Mouse (Mus musculus) right cerebral cortex, adult 18-20 months (tissue): ENCODE measurements around the gene Lgals4.

Experiments used
- DNase-seq: peaks from one replicate; pipeline ENCODE4 v3.0.0; 2022; ENCODE audit warnings: mixed read lengths

Gene Lgals4

GRCm38 (mm10) chr7:28833723-28834347, at the start of gene Lgals4:
Gene Lgals4, plus strand, starts transcription at chr7:28833854.
- DNase-seq = no peak

DNA sequence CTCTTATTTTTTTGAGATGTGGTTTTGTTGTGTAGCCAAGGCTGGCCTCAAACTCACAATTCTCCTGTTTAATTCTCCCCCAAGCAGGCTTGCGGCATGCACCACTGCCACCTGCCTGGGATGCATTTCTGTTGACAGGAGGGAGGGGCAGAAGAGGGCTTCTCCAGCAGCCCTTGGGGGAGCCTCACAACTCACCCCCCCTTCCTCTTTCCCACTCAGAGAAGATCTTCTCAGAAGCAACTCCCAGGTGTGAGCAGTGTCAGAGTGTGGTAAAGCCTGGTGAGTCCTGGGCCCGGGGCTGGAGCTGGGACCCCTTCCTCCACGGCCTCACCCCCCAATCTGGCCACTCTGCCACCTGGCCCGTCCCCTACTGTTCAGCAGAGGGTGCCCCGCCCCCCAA, 48.5 kb upstream of the Lgals4 start:
- no peak for DNase-seq

DNA sequence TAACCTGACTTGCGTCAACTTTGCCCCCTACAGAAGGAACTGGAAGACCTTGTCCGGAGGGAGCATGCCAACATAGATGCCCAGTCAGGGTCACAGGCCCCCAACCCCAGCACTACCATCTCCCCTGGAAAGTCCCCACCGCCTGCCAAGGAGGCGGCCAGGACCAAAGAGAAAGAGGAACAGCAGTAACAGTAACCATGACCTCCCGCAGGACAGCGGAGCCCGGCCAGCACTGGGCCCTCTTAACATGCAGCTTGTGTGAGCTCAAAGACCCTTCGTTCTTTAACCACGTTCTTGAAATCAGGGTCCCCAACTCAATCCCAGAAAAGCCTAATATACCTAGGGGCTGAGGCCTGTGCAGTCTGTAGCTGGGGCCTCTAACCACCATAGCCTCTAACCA, 45.8 kb upstream of the Lgals4 start:
- DNase-seq = no peak

DNA sequence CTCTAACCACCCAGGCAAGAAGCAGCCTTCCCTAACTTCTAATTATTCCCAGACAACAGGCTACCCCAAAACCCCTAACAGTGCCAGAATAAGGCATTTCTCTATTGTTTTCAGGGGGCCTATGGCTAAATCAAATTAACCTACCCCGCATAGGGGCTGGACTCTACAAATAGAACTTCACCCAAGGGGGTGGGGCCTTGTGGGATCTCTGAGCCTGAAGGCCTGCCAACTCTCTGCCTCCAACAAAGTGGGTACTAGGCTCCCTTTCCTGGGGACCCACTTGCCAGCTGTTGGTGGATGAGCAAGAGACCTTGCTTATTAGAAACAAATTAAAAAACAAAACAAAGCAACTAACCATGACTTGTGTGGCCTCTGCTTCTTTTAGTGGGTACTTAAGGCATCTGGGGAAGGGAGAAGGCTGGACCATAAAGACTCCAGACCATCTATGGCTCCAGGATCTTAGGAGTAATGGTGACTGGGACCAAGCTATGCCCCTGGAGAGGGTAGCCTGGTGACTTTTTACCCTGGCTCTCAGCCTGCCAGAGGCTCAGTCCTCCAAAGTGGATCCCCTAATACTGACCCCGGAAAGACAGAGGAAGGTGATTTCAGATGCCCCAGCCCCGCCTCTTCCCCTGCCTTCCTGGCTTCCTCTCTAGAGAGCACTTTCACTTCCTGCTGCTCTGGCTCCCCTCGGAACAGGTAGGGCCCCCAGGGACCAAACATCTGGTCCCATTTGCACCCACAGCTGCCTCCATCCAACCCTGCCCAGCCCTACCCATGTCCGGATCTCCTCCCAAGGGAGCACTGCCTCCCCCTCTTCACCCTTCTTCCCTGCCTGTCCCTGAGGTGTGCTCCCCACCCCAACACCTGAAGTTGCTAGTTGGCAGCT, 45.1 kb upstream of the Lgals4 start, which contains the start of gene Rinl:
Gene Rinl, plus strand, starts transcription at position 663 of the 889 bp plus-strand sequence.
- DNase-seq = no peak

DNA sequence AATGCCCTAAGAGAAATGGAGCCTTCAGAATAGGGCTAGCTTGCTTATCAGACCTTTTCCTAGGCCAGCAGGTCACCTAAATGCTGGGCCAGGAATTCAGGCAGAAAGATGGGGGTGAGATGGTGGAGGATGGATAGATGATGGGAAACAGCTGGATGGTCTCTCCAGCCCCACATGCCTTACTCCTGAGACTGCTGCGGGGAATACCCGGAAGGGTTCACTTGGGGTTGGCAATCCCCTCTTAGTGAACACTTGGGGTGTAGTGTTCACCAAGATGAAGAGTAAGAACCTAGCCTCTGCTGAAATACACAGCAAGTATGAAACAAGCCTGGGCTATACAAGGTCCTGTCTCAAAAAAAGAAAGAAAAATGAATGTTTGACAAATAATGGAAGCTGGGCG, 44.4 kb upstream of the Lgals4 start:
- DNase-seq = no peak

- DNase-seq = no peak
Observed at GRCm38 (mm10) chr7:28790066-28790806, 43.4 kb upstream of the Lgals4 start.

DNA sequence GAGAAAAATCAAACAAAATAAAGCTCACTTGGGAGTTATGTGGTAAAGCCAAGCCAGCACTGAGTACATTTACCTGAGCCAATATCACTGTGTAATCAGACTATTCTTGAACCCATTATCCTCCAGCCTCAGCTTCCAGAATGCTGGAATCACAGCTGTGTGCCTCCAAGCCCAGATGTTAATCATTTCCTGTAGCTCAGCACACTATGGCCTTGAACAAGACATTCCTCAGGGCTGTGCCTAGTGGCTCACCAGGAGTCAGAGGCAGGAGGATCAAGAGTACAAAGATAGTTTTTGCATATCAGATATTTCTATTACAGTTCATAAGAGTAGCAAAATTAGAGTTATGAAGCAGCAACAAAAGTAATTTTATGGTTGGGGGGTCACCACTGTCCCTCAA, 41.9 kb upstream of the Lgals4 start:
- DNase-seq = no peak

GRCm38 (mm10) chr7:28792391-28793185, 41.1 kb upstream of the Lgals4 start:
- no peak for DNase-seq

DNA sequence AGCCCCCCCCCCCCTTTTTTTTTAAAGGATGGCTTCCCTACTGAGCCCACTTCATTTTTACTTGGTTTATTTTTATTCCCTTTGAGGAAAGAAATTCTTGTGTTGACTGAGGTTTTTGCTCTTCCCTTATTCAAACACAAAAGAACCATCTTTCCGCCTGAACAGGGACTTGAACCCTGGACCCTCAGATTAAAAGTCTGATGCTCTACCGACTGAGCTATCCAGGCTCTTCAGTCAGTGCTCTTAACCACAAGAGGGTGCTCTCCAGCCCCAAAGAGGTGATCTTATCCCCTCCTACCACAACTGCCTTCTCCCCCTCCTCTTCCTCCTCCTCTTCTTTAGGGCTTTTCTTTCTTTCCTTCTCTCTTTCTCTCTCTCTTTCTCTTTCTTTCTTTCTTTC, 39.8 kb upstream of the Lgals4 start:
- no peak for DNase-seq

DNA sequence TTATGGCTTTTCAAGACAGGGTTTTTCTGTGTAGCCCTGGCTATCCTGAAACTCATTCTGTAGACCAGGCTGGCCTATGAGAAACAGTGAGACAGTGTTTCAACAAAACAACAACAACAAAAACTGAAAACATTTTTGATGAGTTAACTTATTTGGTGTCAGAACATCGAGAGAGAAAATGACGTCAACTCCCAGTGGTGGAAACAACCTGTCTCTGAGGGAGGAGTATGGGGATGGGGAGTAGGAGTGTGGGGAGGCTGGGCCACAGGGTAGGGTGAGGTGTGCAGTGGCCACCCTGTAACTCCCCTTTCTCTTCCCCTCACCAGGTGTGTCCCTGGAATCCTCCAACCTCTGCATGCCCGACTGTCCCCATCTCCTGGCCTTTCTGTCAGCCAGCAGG, 39.2 kb upstream of the Lgals4 start:
- DNase-seq = no peak

- DNase-seq = no peak
Observed at GRCm38 (mm10) chr7:28795832-28796231, 37.8 kb upstream of the Lgals4 start.

DNA sequence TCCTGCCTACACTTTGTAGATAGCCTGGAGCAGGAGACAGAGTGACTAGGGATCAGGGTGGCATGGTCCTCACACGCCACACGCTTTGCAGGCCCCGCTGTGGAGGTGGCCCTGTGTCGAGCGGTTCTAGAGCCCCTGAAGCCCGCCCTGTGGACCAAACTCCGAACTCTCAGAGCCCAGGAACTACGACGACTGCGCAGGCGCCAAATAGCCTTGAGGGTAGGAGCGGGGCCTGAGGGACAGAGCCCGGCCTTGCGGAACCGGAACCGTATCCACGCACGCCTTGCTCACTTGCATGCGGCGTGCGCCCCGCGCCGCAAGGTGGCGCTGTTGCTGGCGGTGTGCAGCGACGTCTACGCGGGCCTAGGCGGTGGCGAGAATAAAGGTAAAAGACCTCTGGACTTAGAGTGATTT, 37.1 kb upstream of the Lgals4 start:
- peak; percentile 82 for DNase-seq

DNA sequence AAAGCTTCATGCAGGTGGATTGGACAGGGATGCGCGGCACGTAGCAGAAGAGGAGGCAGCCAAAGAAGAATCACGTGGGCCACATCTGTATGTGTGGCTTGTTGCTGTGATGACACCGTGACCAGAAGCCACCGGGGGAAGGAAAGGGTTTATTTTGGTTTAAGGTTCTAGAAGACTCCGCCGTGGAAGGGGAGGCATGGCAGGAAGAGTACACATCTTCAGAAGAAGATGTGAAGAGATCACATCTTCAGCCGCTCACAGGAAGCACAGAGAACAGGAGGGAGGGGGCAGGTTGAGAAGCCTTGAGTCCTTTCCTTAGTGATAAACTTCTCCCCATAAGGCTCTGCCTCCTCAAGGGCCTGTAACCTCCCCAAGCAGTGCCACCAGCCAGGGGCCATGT, 33.7 kb upstream of the Lgals4 start:
- DNase-seq = no peak

GRCm38 (mm10) chr7:28801451-28801850, 32.2 kb upstream of the Lgals4 start:
- DNase-seq = no peak

GRCm38 (mm10) chr7:28801901-28802670, 31.6 kb upstream of the Lgals4 start:
- DNase-seq = no peak

- DNase-seq = no peak
Observed at GRCm38 (mm10) chr7:28802846-28803588, 30.6 kb upstream of the Lgals4 start.

DNA sequence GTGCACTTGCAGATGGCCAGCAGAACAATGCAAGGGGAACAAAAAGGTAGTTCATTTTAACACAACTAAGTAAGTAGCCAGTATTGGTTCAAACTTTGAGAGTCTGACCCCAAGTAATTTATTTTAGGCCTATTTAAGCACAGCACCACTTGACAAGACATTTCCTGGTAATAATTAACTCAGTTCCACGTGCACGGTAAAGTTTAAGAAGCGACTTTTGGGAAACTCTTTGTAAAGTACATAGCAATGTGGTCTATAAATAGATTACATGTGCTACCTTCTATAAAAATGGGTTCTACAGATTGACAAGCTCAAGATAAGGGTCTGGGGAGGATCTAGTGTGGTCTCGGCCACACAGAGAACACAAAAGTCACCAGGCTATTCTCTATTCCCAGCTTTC, 29.9 kb upstream of the Lgals4 start:
- no peak for DNase-seq

- DNase-seq = no peak
Observed at GRCm38 (mm10) chr7:28806869-28807268, 26.8 kb upstream of the Lgals4 start.

DNA sequence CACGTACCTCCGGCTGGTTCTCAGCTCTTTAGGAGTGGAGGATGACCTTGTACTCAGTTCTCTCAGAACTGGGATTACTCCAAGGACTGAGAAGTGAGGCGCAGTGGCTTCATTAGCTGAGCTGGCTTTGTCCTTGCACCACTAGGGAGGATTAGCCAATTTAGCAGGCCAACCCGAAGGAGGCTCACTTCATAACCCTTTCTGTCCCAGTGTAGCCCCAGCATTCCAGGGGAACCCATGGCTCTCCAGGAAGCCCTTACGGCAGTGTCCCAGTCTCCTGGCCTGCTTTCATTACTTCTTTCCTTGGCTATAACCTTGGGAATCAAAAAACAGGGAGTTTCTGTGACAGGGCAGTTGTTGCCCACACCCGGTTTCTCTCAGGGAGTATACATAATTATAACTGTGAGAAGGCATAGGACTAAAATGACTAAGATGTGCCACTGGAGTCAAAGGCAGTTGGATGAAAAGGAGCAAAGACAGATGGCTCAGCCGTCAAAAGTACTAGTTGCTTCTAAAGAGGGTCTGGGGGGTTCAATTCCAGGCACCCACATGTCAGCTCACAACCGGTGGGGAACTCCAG, 25.9 kb upstream of the Lgals4 start:
- no peak for DNase-seq

GRCm38 (mm10) chr7:28808221-28808941, 25.3 kb upstream of the Lgals4 start, which contains the start of gene Hnrnpl:
Gene Hnrnpl, plus strand, starts transcription at chr7:28808541.
- no peak for DNase-seq
